Mouse (Mus musculus): Measurements from ENCODE around the gene Tenm4. TPM values are rescaled to one million over a fixed set of nuclear protein-coding genes. Genes with fewer than 3 reads are reported as not detected.

Tenm4 gene
- polyA plus RNA-seq, 1 experiment from 2014 or later = 37.5 TPM

- H3K9me3 ChIP-seq (ENCODE audit: control insufficient read depth, low read length) = no peaks in the 10 kb centered on the region
- no peak overlapping the region for H3K4me2 ChIP-seq (replicated peaks)
- 87% methylated on average over 8 of the region's 8 CpGs for WGBS
- H3K27ac ChIP-seq = no peak overlapping the region
- ATAC-seq (ENCODE audit: low FRiP score) (no peak), DNase-seq (ENCODE audit: low spot score) (no peak)
- H3K4me3 ChIP-seq (replicated peaks; ENCODE audit: low read length) = no peak overlapping the region
- 0 out of 2 replicates have a peak, but pooled peaks cover 2% of the 10 kb centered on the region for H3K4me1 ChIP-seq (replicated peaks; ENCODE audit: control insufficient read depth, insufficient read depth, low read length)
- no peak overlapping the region for H3K9ac ChIP-seq
- no peaks in the 10 kb centered on the region for H3K27me3 ChIP-seq (ENCODE audit: control insufficient read depth, insufficient read depth, low read length)
- no peaks in the 10 kb centered on the region for H3K36me3 ChIP-seq (replicated peaks; ENCODE audit: control insufficient read depth, insufficient read depth)
Measured at GRCm38 (mm10) chr7:96300826-96301397, 129.9 kb downstream of the Tenm4 start.

- no peak for ATAC-seq (ENCODE audit: low FRiP score)
- WGBS = 63% methylated on average over 3 of the region's 3 CpGs
- H3K4me3 ChIP-seq (replicated peaks; ENCODE audit: low read length) = no peak overlapping the region
- no peak overlapping the region for H3K9ac ChIP-seq
- 0 out of 2 replicates have a peak, but pooled peaks cover 2% of the 10 kb centered on the region for H3K4me1 ChIP-seq (replicated peaks; ENCODE audit: control insufficient read depth, insufficient read depth, low read length)
- no peaks in the 10 kb centered on the region for H3K9me3 ChIP-seq (ENCODE audit: control insufficient read depth, low read length)
- no peak for DNase-seq (ENCODE audit: low spot score)
- no peak overlapping the region for H3K27ac ChIP-seq
- no peak overlapping the region for H3K4me2 ChIP-seq (replicated peaks)
- no peaks in the 10 kb centered on the region for H3K36me3 ChIP-seq (replicated peaks; ENCODE audit: control insufficient read depth, insufficient read depth)
- H3K27me3 ChIP-seq (ENCODE audit: control insufficient read depth, insufficient read depth, low read length) = no peaks in the 10 kb centered on the region
Measured at GRCm38 (mm10) chr7:96301813-96302212, 130.8 kb downstream of the Tenm4 start.

GRCm38 (mm10) chr7:96303963-96304362 is 132.9 kb downstream of the Tenm4 start:
- Histone ChIP-seq H3K9ac (no peak overlapping the region), H3K27me3 (ENCODE audit: control insufficient read depth, insufficient read depth, low read length) (no peaks in the 10 kb centered on the region), H3K9me3 (ENCODE audit: control insufficient read depth, low read length) (no peaks in the 10 kb centered on the region), H3K27ac (no peak overlapping the region), H3K36me3 (replicated peaks; ENCODE audit: control insufficient read depth, insufficient read depth) (no peaks in the 10 kb centered on the region), H3K4me3 (replicated peaks; ENCODE audit: low read length) (no peak overlapping the region), H3K4me2 (replicated peaks) (no peak overlapping the region), H3K4me1 (replicated peaks; ENCODE audit: control insufficient read depth, insufficient read depth, low read length) (0 out of 2 replicates have a peak, but pooled peaks cover 2% of the 10 kb centered on the region)
- ATAC-seq (ENCODE audit: low FRiP score) = no peak
- DNase-seq (ENCODE audit: low spot score) = no peak
- whole genome bisulfite sequencing = 59% methylated on average over 2 of the region's 2 CpGs

GRCm38 (mm10) chr7:96305382-96305935 is 134.4 kb downstream of the Tenm4 start:
- DNase-seq (ENCODE audit: low spot score) (no peak), ATAC-seq (ENCODE audit: low FRiP score) (no peak)
- 57% methylated on average over 5 of the region's 5 CpGs for WGBS
- no peaks in the 10 kb centered on the region for H3K9me3 ChIP-seq (ENCODE audit: control insufficient read depth, low read length)
- H3K4me1 ChIP-seq (replicated peaks; ENCODE audit: control insufficient read depth, insufficient read depth, low read length) = 0 out of 2 replicates have a peak, but pooled peaks cover 2% of the 10 kb centered on the region
- H3K27me3 ChIP-seq (ENCODE audit: control insufficient read depth, insufficient read depth, low read length) = no peaks in the 10 kb centered on the region
- no peak overlapping the region for H3K27ac ChIP-seq
- no peak overlapping the region for H3K4me2 ChIP-seq (replicated peaks)
- H3K36me3 ChIP-seq (replicated peaks; ENCODE audit: control insufficient read depth, insufficient read depth) = no peaks in the 10 kb centered on the region
- no peak overlapping the region for H3K4me3 ChIP-seq (replicated peaks; ENCODE audit: low read length)
- H3K9ac ChIP-seq = no peak overlapping the region

GRCm38 (mm10) chr7:96308106-96308505 is 137.1 kb downstream of the Tenm4 start:
- no peaks in the 10 kb centered on the region for H3K27me3 ChIP-seq (ENCODE audit: control insufficient read depth, insufficient read depth, low read length)
- no peak overlapping the region for H3K9ac ChIP-seq
- H3K4me2 ChIP-seq (replicated peaks) = no peak overlapping the region
- H3K4me3 ChIP-seq (replicated peaks; ENCODE audit: low read length) = no peak overlapping the region
- H3K9me3 ChIP-seq (ENCODE audit: control insufficient read depth, low read length) = no peaks in the 10 kb centered on the region
- DNase-seq (ENCODE audit: low spot score) = no peak
- 0 out of 2 replicates have a peak, but pooled peaks cover 2% of the 10 kb centered on the region for H3K4me1 ChIP-seq (replicated peaks; ENCODE audit: control insufficient read depth, insufficient read depth, low read length)
- no peaks in the 10 kb centered on the region for H3K36me3 ChIP-seq (replicated peaks; ENCODE audit: control insufficient read depth, insufficient read depth)
- 66% methylated on average over 6 of the region's 6 CpGs for WGBS
- ATAC-seq (ENCODE audit: low FRiP score) = no peak
- no peak overlapping the region for H3K27ac ChIP-seq

- ATAC-seq (ENCODE audit: low FRiP score) = no peak
- 95% methylated on average over 4 of the region's 4 CpGs for WGBS
Measured at GRCm38 (mm10) chr7:96329343-96329742, 158.3 kb downstream of the Tenm4 start.

GRCm38 (mm10) chr7:96331186-96331585 is 160.1 kb downstream of the Tenm4 start:
- no peak for ATAC-seq (ENCODE audit: low FRiP score)
- H3K9me3 ChIP-seq (ENCODE audit: control insufficient read depth, low read length) = no peaks in the 10 kb centered on the region
- H3K27me3 ChIP-seq (ENCODE audit: control insufficient read depth, insufficient read depth, low read length) = no peaks in the 10 kb centered on the region
- H3K27ac ChIP-seq = no peak overlapping the region
- no peak overlapping the region for H3K4me3 ChIP-seq (replicated peaks; ENCODE audit: low read length)
- WGBS = 54% methylated on average over 1 of the region's 1 CpGs
- H3K4me2 ChIP-seq (replicated peaks) = no peak overlapping the region
- no peak overlapping the region for H3K9ac ChIP-seq
- H3K36me3 ChIP-seq (replicated peaks; ENCODE audit: control insufficient read depth, insufficient read depth) = no peaks in the 10 kb centered on the region
- H3K4me1 ChIP-seq (replicated peaks; ENCODE audit: control insufficient read depth, insufficient read depth, low read length) = no peaks in the 10 kb centered on the region
- DNase-seq (ENCODE audit: low spot score) = no peak

More at GRCm38 (mm10) chr7:96329343-96329742, 158.3 kb downstream of the Tenm4 start:
- H3K4me2 ChIP-seq (replicated peaks) = no peak overlapping the region
- DNase-seq (ENCODE audit: low spot score) = no peak
- H3K36me3 ChIP-seq (replicated peaks; ENCODE audit: control insufficient read depth, insufficient read depth) = 0 out of 2 replicates have a peak, but pooled peaks cover 6% of the 10 kb centered on the region
- H3K9me3 ChIP-seq (ENCODE audit: control insufficient read depth, low read length) = peaks cover 8% of the 10 kb centered on the region
- H3K4me1 ChIP-seq (replicated peaks; ENCODE audit: control insufficient read depth, insufficient read depth, low read length) = no peaks in the 10 kb centered on the region
- H3K27me3 ChIP-seq (ENCODE audit: control insufficient read depth, insufficient read depth, low read length) = no peaks in the 10 kb centered on the region
- no peak overlapping the region for H3K27ac ChIP-seq
- no peak overlapping the region for H3K9ac ChIP-seq
- H3K4me3 ChIP-seq (replicated peaks; ENCODE audit: low read length) = no peak overlapping the region

- Histone ChIP-seq H3K4me2 (replicated peaks) (no peak overlapping the region), H3K27me3 (ENCODE audit: control insufficient read depth, insufficient read depth, low read length) (no peaks in the 10 kb centered on the region), H3K36me3 (replicated peaks; ENCODE audit: control insufficient read depth, insufficient read depth) (no peaks in the 10 kb centered on the region), H3K4me3 (replicated peaks; ENCODE audit: low read length) (no peak overlapping the region), H3K9ac (no peak overlapping the region), H3K4me1 (replicated peaks; ENCODE audit: control insufficient read depth, insufficient read depth, low read length) (no peaks in the 10 kb centered on the region; the same call in 1 of the 2 replicates), H3K27ac (no peak overlapping the region), H3K9me3 (ENCODE audit: control insufficient read depth, low read length) (no peaks in the 10 kb centered on the region)
- DNase-seq (ENCODE audit: low spot score) = no peak
- no peak for ATAC-seq (ENCODE audit: low FRiP score)
- 31% methylated on average over 2 of the region's 2 CpGs for WGBS
Measured at GRCm38 (mm10) chr7:96334361-96334760, 163.3 kb downstream of the Tenm4 start.

GRCm38 (mm10) chr7:96336376-96336775 is 165.3 kb downstream of the Tenm4 start:
- Histone ChIP-seq H3K27me3 (ENCODE audit: control insufficient read depth, insufficient read depth, low read length) (no peaks in the 10 kb centered on the region), H3K27ac (no peak overlapping the region), H3K9ac (no peak overlapping the region), H3K4me3 (replicated peaks; ENCODE audit: low read length) (no peak overlapping the region), H3K9me3 (ENCODE audit: control insufficient read depth, low read length) (no peaks in the 10 kb centered on the region), H3K4me1 (replicated peaks; ENCODE audit: control insufficient read depth, insufficient read depth, low read length) (no peaks in the 10 kb centered on the region; the same call in 1 of the 2 replicates), H3K36me3 (replicated peaks; ENCODE audit: control insufficient read depth, insufficient read depth) (no peaks in the 10 kb centered on the region), H3K4me2 (replicated peaks) (no peak overlapping the region)
- DNase-seq (ENCODE audit: low spot score) (no peak), ATAC-seq (ENCODE audit: low FRiP score) (no peak)
